8 mouse cellular contexts compared by ENCODE assay signal in genomic region chr19:37173331-37174115, GRCm38 (mm10). TPM values are rescaled to one million over a fixed set of nuclear protein-coding genes. Genes with fewer than 3 reads are reported as not detected.
DNase-seq lines count a peak whose midpoint lies in the region; ATAC-seq and TF ChIP-seq lines count a peak whose summit lies in the region.

No protein-coding gene starts in this region.

- H3K9me3 ChIP-seq in hindbrain, postnatal 0 days (ENCODE audit: low read length) = no peaks in the 10 kb centered on the region
- H3K9me3 ChIP-seq in lung, embryonic 16.5 days (ENCODE audit: control insufficient read depth, low read length) = no peaks in the 10 kb centered on the region

- H3K36me3 ChIP-seq in hindbrain, postnatal 0 days (ENCODE audit: insufficient read depth, low read length) = no peaks in the 10 kb centered on the region
- no peaks in the 10 kb centered on the region for H3K36me3 ChIP-seq in lung, embryonic 16.5 days (ENCODE audit: control insufficient read depth, insufficient read depth, low read length)

- peak overlapping the region; percentile 99 for H3K4me3 ChIP-seq in cortical plate, adult 2 months (ENCODE audit: insufficient read depth, low read length)
- H3K4me3 ChIP-seq in hindbrain, postnatal 0 days (ENCODE audit: low read length) = peak overlapping the region; percentile 71
- peak overlapping the region; percentile 61 for H3K4me3 ChIP-seq in lung, embryonic 16.5 days (ENCODE audit: low read length)

- TF ChIP-seq POLR2A in cortical plate, adult 2 months (IDR thresholded peaks at IDR 0.05; ENCODE audit: extremely low read depth, insufficient read depth, low read length) = no peak

- H3K4me2 ChIP-seq in hindbrain, postnatal 0 days (ENCODE audit: low read depth, low read length) = peak overlapping the region; percentile 96
- peak overlapping the region; percentile 100 for H3K4me2 ChIP-seq in lung, embryonic 16.5 days (ENCODE audit: low read depth, low read length)

- H3K27me3 ChIP-seq in hindbrain, postnatal 0 days (ENCODE audit: insufficient read depth, low read length) = no peaks in the 10 kb centered on the region
- H3K27me3 ChIP-seq in lung, embryonic 16.5 days (ENCODE audit: control insufficient read depth, insufficient read depth, low read depth, low read length) = peaks cover 24% of the 10 kb centered on the region

- H3K9ac ChIP-seq in hindbrain, postnatal 0 days (replicated peaks; ENCODE audit: low read length) = peak overlapping the region; percentile 81
- H3K9ac ChIP-seq in lung, embryonic 16.5 days (ENCODE audit: low read length) = peak overlapping the region; percentile 61

- H3K4me1 ChIP-seq in cortical plate, adult 2 months (ENCODE audit: control insufficient read depth, insufficient read depth, low read length) = peaks cover under 1% of the 10 kb centered on the region; the same call in 1 of the 2 replicates
- H3K4me1 ChIP-seq in hindbrain, postnatal 0 days (ENCODE audit: insufficient read depth, low read length) = peaks cover 4% of the 10 kb centered on the region
- peaks cover 6% of the 10 kb centered on the region; the same call in 1 of the 2 replicates for H3K4me1 ChIP-seq in lung, embryonic 16.5 days (replicated peaks; ENCODE audit: control insufficient read depth, insufficient read depth, low read length)

- peak overlapping the region; percentile 85 for H3K27ac ChIP-seq in cortical plate, adult 2 months (ENCODE audit: insufficient read depth, low read length)
- peak overlapping the region; percentile 91 for H3K27ac ChIP-seq in hindbrain, postnatal 0 days
- H3K27ac ChIP-seq in lung, embryonic 16.5 days (ENCODE audit: low read length) = no peak overlapping the region

- 27% methylated on average over 20 of the region's 20 CpGs for WGBS in hindbrain, postnatal 0 days
- 28% methylated on average over 20 of the region's 20 CpGs for WGBS in lung, embryonic 16.5 days

- DNase-seq in kidney, adult 18-20 months = peak; percentile 43
- no peak for DNase-seq in kidney, postnatal 10 days
- DNase-seq in hindbrain, postnatal 0 days (ENCODE audit: low spot score) = no peak
- DNase-seq in ovary, postnatal 10 days (ENCODE audit: low spot score) = no peak
- no peak for DNase-seq in gastrocnemius, postnatal 4 days (ENCODE audit: low spot score in 2 of 2)

- no peak for ATAC-seq in hindbrain, postnatal 0 days
- no peak for ATAC-seq in lung, embryonic 16.5 days (ENCODE audit: low read depth)
- ATAC-seq in granulocyte monocyte progenitor cell, adult 5-6 weeks (replicated peaks; ENCODE audit: poor library complexity, severe bottlenecking) = no peak

- no peak for TF ChIP-seq CTCF in cortical plate, adult 2 months (IDR thresholded peaks at IDR 0.05; ENCODE audit: extremely low read depth, insufficient read depth, low read length)
- no peak for TF ChIP-seq CTCF in hindbrain, postnatal 0 days (IDR thresholded peaks at IDR 0.05; ENCODE audit: low read depth)

RNA-seq across cellular contexts. Expression of gene March5, which starts 33.8 kb away (rescaled TPM):
- 66.2 and 67.6 TPM in 2 replicates for polyA plus RNA-seq in cortical plate, adult 2 months (2012; rRNA removed)
- total RNA-seq in hindbrain, postnatal 0 days (2014; rRNA removed) = 50.3 and 65.0 TPM in 2 replicates
- polyA plus RNA-seq in hindbrain, postnatal 0 days (2015; fragmentation: Nextera tagmentation; extraction: Ambion mirVana) = 94.8 and 100 TPM in 2 replicates
- polyA plus RNA-seq in lung, embryonic 16.5 days (2015; fragmentation: Nextera tagmentation; extraction: Ambion mirVana) = 74.9 and 75.6 TPM in 2 replicates
- 63.3 and 80.4 TPM in 2 replicates for total RNA-seq in granulocyte monocyte progenitor cell, adult 5-6 weeks (2014; fragmentation: Nextera tagmentation)
- total RNA-seq in granulocyte monocyte progenitor cell, adult 5-6 weeks (2017) = 48.1 and 64.0 TPM in 2 replicates
- 10 to 100 TPM; 54.7 to 59.5 TPM for total RNA-seq in gastrocnemius, postnatal 4 days (2021)

RNA-seq across cellular contexts. Expression of gene Cpeb3, which starts 34.9 kb away (rescaled TPM):
- polyA plus RNA-seq in cortical plate, adult 2 months (2012; rRNA removed) = 32.7 and 35.8 TPM in 2 replicates
- total RNA-seq in hindbrain, postnatal 0 days (2014; rRNA removed) = 23.7 and 26.1 TPM in 2 replicates
- polyA plus RNA-seq in hindbrain, postnatal 0 days (2015; fragmentation: Nextera tagmentation; extraction: Ambion mirVana) = 10.3 and 11.3 TPM in 2 replicates
- 0.64 and 0.98 TPM in 2 replicates for polyA plus RNA-seq in lung, embryonic 16.5 days (2015; fragmentation: Nextera tagmentation; extraction: Ambion mirVana)
- 0.56 TPM in 1 of 2 replicates, not detected in the other for total RNA-seq in granulocyte monocyte progenitor cell, adult 5-6 weeks (2014; fragmentation: Nextera tagmentation)
- 0.10 TPM in 1 of 2 replicates, not detected in the other for total RNA-seq in granulocyte monocyte progenitor cell, adult 5-6 weeks (2017)
- 10 to 100 TPM; 15.7 to 21.9 TPM for total RNA-seq in gastrocnemius, postnatal 4 days (2021)

Comparison
In these comparisons a context has a peak if more than half of its experiments do, and no peak if none do; other contexts are left out.
1. RNA of gene Cpeb3, which starts 34.9 kb away (total RNA-seq): 23.7 to 26.1 TPM in hindbrain, postnatal 0 days and 15.7 to 21.9 TPM in gastrocnemius, postnatal 4 days; 0.10 to 0.56 TPM in granulocyte monocyte progenitor cell, adult 5-6 weeks; every median in the first group is over 10 times any median in the second.
2. Peak in every context shown above with its lines, with median percentiles within 50 percentile points of each other: H3K4me3 ChIP-seq.